Mouse (Mus musculus) liver, embryonic 14.5 days (tissue): ENCODE results near the gene Lfng. TPM values are rescaled to one million over a fixed set of nuclear protein-coding genes. Genes with fewer than 3 reads are reported as not detected.

Experiments
- ATAC-seq: fragments of 200-750 bp; cut with Nextera tagmentation; 2 replicates; pipeline ENCODE4 v1.8.0; 2017; ENCODE audit warnings: moderate number of reproducible peaks, mild to moderate bottlenecking, moderate library complexity; ENCODE audit not compliant: insufficient read depth
- DNase-seq, 3 experiments: peaks; one replicate each; pipeline ENCODE4 v3.0.0-alpha.2; 2012 to 2013; ENCODE audit warnings: low read depth in 3 of 3, low spot score in 3 of 3
- H3K27ac ChIP-seq: fragments of 300-500 bp; sonication (generic); 2 replicates; pipeline ENCODE4 v1.5.1; 2014; ENCODE audit warnings: moderate library complexity, mild to moderate bottlenecking, control low read depth, inconsistent platforms
- H3K27me3 ChIP-seq: fragments of 300-500 bp; sonication (generic); 2 replicates; pipeline ENCODE4 v1.6.1; 2014; ENCODE audit warnings: mild to moderate bottlenecking, low read length, moderate library complexity; ENCODE audit not compliant: control insufficient read depth, insufficient read depth
- H3K36me3 ChIP-seq: fragments of 300-500 bp; sonication (generic); replicated peaks from 2 replicates; pipeline ENCODE4 v1.6.1; 2014; ENCODE audit warnings: low read depth; ENCODE audit not compliant: control insufficient read depth, insufficient read depth
- H3K4me1 ChIP-seq, 2 experiments: fragments of 200-500 bp in 1 of 2; fragments of 300-500 bp in 1 of 2; sonication (generic) in 1 of 2; replicated peaks; 2 replicates each; pipeline ENCODE4 v1.6.1; 2012 to 2014; ENCODE audit warnings: antibody characterized with exemption in 1 of 2, inconsistent platforms in 1 of 2, low read length in 1 of 2; ENCODE audit not compliant: control insufficient read depth in 2 of 2, insufficient read depth in 2 of 2
- H3K4me2 ChIP-seq: fragments of 300-500 bp; sonication (generic); 2 replicates; pipeline ENCODE4 v1.6.1; 2014; ENCODE audit warnings: low read depth, mild to moderate bottlenecking, control low read depth, moderate library complexity
- H3K4me3 ChIP-seq, 2 experiments: fragments of 200-500 bp in 1 of 2; fragments of 300-500 bp in 1 of 2; sonication (generic) in 1 of 2; 2 replicates each; pipeline ENCODE4 v1.5.1; 2012 to 2014; ENCODE audit warnings: low read depth in 2 of 2, low read length in 2 of 2, mild to moderate bottlenecking in 2 of 2, control low read depth in 1 of 2, inconsistent platforms in 1 of 2, moderate library complexity in 1 of 2; ENCODE audit not compliant: insufficient read depth in 1 of 2
- H3K9ac ChIP-seq: fragments of 300-500 bp; sonication (generic); replicated peaks from 2 replicates; pipeline ENCODE4 v1.6.1; 2014; ENCODE audit warnings: mild to moderate bottlenecking, control low read depth, moderate library complexity
- H3K9me3 ChIP-seq: fragments of 300-500 bp; sonication (generic); 2 replicates; pipeline ENCODE4 v1.6.1; 2016; ENCODE audit warnings: low read length, mixed read lengths; ENCODE audit not compliant: control insufficient read depth
- CTCF ChIP-seq: IDR thresholded peaks from 2 replicates; pipeline ENCODE4 v1.5.1; 2016; ENCODE audit warnings: antibody characterized with exemption, low read depth, control low read depth
- EP300 ChIP-seq: IDR thresholded peaks from 2 replicates; pipeline ENCODE4 v1.6.1; 2016; ENCODE audit warnings: antibody characterized with exemption, low read depth
- WGBS: fragments of 180-500 bp; shearing (Covaris S2); extraction: QIAGEN DNeasy Blood & Tissue Kit; methylation state at CpG from one replicate; pipeline ENCODE4 v1.1.7; 2014; ENCODE audit not compliant: insufficient replicate concordance; 5-methylcytosine and 5-hydroxymethylcytosine counted together
- polyA plus RNA-seq, 2 experiments: library from polyadenylated mRNA; depleted of rRNA in 1 of 2; stranded (reverse) in 1 of 2; unstranded in 1 of 2; fragments of >200 nt; fragmentation: Nextera tagmentation in 1 of 2; extraction: Ambion mirVana in 1 of 2; gene quantifications; 2 replicates each; pipeline versions ENCODE4 v1.2.1 to v1.2.3; 2012 to 2014

Lfng gene
- polyA plus RNA-seq, 2 experiments, result 9.9 to 12.1 TPM

DNA sequence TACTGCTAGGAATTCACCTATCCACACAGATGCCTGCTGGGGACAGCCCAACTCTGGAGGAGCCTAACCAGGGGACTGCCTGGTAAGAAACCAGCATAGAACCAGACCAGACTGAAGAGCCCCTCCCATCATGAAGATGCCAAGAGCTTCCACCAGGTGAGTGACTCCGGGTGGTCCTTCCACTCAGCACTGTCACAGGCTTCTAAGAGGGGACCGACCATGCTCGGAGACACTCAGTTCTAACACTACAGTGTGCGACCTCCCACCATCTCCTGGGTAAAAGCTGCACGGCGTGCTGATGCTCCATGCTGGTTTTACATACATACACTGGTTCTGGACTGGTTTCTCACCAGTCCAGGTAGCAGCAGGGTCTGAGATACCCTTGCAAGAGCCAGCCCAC is 39.1 kb downstream of the Lfng start:
- H3K4me2 ChIP-seq, result no peak overlapping the region

DNA sequence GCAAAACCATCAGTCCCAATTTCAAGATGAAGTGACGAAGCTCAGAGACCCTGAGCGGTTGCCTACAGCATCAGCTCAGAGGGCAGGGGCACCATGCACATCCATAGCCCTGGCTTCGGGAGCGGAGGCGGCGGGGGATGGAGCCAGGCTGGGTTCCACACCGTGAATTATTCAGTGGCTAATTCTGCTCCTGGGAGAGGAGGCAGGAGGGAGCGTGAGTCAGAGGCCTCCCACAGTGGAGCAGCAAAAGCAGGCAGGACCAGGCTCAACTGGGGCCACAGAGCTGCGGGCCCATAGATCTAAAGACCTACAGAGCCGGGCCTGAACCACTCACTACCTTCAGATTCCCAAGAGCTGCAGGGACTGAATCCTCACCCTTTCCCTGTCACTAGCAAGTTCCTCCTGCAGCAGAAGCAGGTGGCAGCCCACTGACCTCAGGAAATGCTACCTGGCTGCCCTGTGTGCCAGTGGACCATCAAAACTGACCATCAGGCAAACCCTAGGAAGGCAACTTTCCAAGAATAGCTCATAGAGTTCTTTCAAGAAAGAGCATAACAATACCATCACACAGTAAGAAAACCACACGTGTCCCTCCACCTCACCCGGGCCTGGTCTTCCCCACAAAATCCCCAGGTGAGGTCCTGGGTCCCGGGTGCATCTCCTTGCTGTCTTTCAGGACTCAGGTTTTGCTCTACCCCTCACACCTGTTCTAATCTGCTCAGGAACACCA is 40.1 kb downstream of the Lfng start:
- TF ChIP-seq EP300 (no peak), CTCF (no peak)
- H3K27ac ChIP-seq, result no peak overlapping the region
- no peak for DNase-seq
- H3K4me3 ChIP-seq, result peak overlapping the region; percentile 74 to 75; a peak in 3 of 4 replicates
- WGBS, result 84% methylated on average over 13 of the region's 13 CpGs
- peaks cover 31 to 56% of the 10 kb centered on the region in 2 experiments for H3K4me1 ChIP-seq
- H3K9ac ChIP-seq, result peak overlapping the region; percentile 42; the same call in 1 of the 2 replicates
- H3K36me3 ChIP-seq, result no peaks in the 10 kb centered on the region
- ATAC-seq, result no peak
- H3K27me3 ChIP-seq, result no peaks in the 10 kb centered on the region
- no peaks in the 10 kb centered on the region for H3K9me3 ChIP-seq
- H3K4me2 ChIP-seq, result peak overlapping the region; percentile 97

More for the DNA sequence above, 39.1 kb downstream of the Lfng start:
- H3K27ac ChIP-seq, result no peak overlapping the region
- H3K9ac ChIP-seq, result no peak overlapping the region
- no peaks in the 10 kb centered on the region for H3K9me3 ChIP-seq
- peaks cover 31 to 56% of the 10 kb centered on the region in 2 experiments for H3K4me1 ChIP-seq
- H3K36me3 ChIP-seq, result no peaks in the 10 kb centered on the region
- H3K4me3 ChIP-seq, result no peak overlapping the region
- H3K27me3 ChIP-seq, result no peaks in the 10 kb centered on the region
- no peak for ATAC-seq
- no peak for TF ChIP-seq CTCF
- TF ChIP-seq EP300, result no peak
- WGBS, result 86% methylated on average over 6 of the region's 6 CpGs
- no peak for DNase-seq

DNA sequence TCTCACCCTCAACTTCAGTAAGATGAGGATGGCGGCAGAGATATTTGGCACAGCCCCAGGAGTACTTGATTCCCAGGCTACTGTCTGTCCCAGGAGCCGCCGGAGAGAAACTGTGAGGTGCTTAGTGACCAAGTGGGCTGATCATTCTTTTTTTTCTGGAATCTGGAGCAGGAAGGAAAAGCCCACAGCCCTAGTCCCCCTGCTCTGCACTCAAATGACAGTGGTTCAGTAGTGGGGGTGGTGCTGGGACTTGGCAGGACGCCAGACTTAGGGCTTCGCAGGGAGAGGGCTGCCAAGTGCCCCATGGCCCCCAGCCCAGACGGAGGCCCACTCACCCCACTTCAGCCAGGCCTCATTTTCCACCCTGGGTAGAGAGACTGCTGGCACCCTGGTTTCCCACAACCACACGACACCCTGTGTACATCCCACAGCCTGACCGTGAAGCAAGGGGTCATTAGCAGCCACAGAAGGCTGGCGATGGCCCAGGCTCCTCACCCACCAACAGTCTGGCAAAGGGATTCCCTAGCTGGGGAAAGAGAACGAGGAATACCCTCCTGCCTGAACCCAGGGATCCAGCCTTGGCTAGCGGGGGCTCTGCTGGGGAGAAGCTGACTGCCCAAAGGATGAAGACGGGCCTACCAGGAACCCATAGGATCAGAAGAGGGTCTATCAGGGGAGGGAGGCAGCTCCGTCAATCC is 40.9 kb downstream of the Lfng start:
- DNase-seq, result no peak
- ATAC-seq, result no peak
- Histone ChIP-seq H3K27ac (no peak overlapping the region), H3K36me3 (no peaks in the 10 kb centered on the region), H3K4me2 (peak overlapping the region; percentile 97), H3K27me3 (no peaks in the 10 kb centered on the region), H3K4me1 (peaks cover 31 to 50% of the 10 kb centered on the region in 2 experiments), H3K4me3 (peak overlapping the region; percentile 74 to 75), H3K9me3 (no peaks in the 10 kb centered on the region), H3K9ac (peak overlapping the region; percentile 78)
- 14% methylated on average over 13 of the region's 13 CpGs for WGBS
- TF ChIP-seq CTCF, result no peak
- TF ChIP-seq EP300, result no peak

DNA sequence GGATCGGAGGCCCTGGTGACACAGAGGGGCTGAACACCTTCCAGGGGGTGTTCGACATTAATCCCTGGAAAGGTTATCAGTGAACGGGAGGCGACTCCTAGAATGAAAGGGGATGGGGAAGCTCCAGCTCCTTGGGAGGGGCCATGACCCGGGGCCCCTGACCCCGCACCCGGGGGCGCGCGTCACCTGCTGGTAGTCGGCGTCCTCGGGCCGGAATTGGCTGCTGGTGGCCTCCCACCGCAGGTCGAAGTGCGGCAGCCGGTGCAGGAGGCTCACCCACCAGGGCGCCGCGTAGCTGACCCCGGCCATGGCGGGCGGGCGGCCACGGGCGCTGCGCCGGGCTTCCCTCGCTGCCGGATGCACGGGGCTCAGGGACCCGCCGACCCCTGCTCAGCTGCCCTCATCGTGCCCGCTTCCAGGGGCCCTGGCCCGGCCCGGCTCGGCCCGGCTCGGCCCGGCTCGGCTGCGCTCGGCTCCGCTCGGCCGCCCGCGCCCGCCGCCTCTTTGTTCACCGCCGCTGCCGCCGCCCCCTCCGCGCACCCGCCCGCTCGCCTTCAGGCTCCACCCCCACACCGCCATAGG is 41.5 kb downstream of the Lfng start, which contains the start of gene Ttyh3:
Gene Ttyh3 (minus strand): TSS at position 513 of the 582 bp plus-strand sequence.
- Histone ChIP-seq H3K4me1 (peaks cover 31 to 46% of the 10 kb centered on the region in 2 experiments), H3K9me3 (no peaks in the 10 kb centered on the region), H3K36me3 (no peaks in the 10 kb centered on the region), H3K9ac (peak within 1 kb of the TSS; percentile 78), H3K27me3 (no peaks in the 10 kb centered on the region), H3K27ac (peak within 1 kb of the TSS; percentile 74), H3K4me2 (peak within 1 kb of the TSS; percentile 97), H3K4me3 (peak within 1 kb of the TSS; percentile 75 to 83)
- no peak for TF ChIP-seq CTCF
- no peak for TF ChIP-seq EP300
- ATAC-seq, result peak; percentile 11
- no peak for DNase-seq
- WGBS, result under 1% methylated on average over 58 of the region's 62 CpGs
